Mouse (Mus musculus): ENCODE measurements around the gene Mettl27.
"Not testable (repeated sequence)": the region's sequence is repeated elsewhere in the genome, so short reads cannot be mapped to it uniquely, and the experiment has no call there.

Mettl27 gene

DNA sequence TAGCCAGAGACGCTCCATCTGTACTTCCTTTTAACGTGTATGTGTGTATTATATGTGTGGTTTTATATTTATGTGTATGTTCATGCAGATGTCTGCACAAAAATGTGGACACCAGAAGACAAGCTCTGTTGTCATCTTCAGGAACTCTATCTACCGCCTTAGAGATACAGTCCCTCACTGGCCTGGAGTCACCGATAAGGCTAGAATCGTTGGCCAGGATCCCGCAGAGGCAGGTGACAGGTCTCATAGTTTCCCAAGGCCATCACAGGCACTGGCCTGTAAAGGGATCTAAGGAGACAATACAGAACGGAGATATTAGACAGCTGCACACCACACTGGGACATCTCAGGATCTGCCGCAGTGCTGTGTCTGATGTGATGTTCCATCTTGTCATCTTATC lies 11.1 kb upstream of the Mettl27 start:
- no peak for DNase-seq

DNA sequence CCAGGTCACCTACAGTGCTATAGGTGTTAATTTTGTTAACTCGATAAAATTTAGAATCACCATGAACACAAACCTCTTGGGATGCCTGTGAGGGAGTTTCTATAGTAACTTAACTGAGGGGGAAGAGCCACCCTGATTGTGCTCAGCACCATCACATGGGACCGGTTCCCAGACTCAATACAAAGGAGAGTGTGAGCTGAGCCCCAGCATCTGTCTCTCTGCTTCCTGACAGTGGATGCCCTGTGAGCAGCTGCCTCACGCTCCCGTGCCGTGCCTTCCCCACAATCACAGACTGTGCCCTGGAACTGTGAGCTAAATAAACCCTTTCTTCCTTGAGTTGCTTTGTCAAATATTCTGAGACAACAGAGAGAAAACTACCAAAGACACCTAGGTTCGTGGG lies 9.0 kb upstream of the Mettl27 start:
- DNase-seq: no peak

DNA sequence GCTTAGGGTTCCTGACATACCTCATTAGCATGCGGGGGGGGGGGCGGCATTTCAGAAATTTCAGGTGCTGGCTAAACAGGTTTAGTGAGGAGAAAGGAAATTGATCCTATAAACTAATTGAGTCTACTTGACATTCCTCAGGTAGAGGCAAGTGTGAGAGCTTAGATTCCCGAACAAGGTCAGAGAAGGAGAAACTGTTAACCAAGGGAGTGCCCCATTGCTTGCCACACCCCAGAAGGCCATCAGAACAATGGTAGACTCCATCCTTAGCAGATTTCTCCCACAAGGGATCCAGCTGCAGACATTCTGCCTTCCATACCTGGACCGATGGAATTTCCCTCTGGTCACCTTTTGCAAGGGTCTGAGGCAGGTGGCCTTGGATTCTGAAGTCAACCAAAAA lies 5.4 kb upstream of the Mettl27 start:
- DNase-seq: no peak

DNA sequence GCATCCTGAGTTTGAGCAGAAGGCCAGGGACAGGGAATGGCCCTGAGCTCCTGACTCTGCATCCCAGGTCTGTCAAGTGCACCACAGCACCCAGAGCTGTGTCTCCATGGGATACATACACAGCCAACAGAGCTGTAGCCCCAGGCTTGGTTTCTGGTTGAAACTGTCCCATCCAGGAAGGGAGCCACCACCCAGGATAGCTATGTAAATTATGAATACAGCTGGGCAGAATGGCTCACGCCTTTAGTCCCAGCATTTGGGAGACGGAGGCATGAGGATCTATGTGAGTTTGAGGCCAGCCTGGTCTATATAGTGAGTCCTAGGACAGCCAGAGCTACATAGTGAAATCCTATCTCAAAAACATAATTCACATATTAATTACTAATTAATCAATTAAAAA lies 2.2 kb upstream of the Mettl27 start:
- no peak for DNase-seq

DNA sequence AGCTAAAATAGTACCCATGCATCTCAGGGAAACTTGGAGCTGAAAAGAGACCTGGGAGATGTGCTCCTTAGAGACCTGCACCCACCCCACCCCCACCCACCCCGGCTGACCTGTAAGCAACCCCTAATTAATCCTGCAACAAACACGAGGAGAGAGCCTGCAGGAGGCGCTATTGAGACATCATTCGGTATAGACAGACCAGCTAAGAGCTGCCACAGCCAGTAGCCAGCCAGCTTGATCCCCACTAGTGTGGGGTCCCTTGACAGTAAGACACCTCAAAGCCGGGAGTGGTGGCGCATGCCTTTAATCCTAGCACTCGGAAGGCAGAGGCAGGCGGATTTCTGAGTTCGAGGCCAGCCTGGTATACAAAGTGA lies 722 bp downstream of the Mettl27 start:
- DNase-seq: peak; percentile 32

DNA sequence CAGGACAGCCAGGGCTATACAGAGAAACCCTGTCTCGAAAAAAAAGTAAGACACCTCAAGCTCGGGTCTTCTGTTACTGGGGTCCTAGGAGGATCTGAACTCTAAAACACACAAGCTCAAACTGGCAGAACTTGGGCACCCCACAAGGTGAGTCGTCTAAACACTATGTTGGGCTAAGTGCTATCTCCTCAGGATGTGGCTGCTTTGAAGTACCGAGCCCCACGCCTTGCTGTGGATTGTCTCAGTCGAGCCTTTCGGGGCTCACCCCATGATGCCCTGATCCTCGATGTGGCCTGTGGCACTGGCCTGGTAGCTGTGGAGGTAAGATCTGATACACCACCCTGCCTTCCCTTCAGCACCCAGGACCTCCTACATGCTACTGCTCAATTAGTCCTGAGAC lies 1.1 kb downstream of the Mettl27 start:
- no peak for DNase-seq

DNA sequence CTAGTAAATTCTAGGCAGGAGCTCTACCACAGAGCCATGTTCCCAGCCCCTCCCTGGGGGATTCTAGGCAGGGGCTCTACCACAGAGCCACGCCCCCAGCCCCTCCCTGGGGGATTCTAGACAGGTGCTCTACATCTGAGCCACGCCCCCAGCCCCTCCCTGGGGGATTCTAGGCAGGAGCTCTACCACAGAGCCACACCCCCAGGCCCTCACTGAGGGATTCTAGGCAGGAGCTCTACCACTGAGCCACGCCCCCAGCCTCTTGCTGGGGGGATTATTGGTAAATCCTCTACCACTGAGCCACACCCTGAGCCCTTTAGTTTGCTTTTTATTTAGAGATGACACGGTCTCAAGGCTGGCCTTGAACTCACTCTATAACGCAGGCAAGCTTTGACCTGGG lies 1.5 kb downstream of the Mettl27 start:
- not testable (repeated sequence) for DNase-seq

DNA sequence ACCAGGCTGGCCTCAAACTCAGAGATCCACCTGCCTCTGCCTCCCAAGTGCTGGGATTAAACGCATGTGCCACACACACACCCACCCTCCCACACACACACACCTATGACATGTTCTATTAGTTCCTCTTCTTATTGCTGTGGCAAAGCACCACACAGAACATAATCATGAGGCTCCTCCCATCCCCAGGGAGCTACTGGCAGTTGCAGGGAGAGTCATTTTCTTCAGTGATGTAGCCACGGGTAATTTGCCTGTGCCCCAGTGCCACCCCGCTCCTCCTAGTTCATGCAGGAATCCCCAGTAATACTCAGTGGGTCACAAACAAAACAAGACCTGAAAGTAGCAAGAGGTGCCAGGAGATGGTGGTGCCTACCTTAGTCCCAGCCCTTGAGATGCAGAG lies 2.5 kb downstream of the Mettl27 start:
- DNase-seq: no peak

DNA sequence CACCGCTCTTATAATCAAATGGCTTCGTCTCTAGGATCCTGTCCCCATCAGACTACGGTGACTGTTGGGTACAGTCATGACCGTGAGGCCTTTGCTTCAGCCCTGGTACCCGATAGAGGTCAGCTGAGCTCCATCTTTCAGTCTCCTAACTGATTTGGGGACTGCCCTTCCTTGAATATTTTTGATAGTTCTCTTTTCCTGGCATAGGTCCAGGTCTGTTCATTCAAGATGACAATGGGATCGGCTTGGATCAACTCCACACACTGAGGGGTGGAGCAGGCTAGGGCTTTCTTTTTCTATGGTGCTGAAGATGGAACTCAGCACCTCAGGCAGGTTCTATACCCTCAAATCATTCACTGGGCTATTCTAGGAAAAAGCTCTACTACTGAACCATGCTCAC lies 3.9 kb downstream of the Mettl27 start:
- no peak for DNase-seq

DNA sequence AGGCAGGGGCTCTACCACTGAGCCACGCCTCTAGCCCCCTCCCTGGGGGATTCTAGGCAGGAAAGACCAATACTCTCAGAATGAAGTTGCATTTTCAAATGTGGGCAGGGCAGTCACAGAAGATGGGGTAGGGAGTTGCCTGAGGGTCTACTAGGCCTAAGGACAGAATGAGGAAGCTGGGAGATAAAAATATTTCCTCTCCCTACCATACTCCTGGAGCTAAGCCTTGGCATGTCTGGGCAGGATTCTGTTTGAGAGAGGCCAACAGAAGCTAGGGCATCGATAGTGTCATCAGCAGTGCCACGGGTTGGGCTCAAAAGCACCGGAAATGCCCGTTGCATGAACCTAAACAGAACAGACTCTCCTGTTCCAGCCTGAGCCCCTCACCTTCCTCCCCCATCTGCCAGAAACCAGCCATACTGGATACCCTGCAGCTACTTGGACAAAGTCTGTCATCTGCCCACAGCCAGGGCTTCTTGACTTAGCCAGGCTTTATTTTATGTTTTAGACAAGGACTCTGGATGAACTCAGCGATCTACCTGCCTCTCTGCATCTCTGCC lies 4.5 kb downstream of the Mettl27 start:
- no peak for DNase-seq

DNA sequence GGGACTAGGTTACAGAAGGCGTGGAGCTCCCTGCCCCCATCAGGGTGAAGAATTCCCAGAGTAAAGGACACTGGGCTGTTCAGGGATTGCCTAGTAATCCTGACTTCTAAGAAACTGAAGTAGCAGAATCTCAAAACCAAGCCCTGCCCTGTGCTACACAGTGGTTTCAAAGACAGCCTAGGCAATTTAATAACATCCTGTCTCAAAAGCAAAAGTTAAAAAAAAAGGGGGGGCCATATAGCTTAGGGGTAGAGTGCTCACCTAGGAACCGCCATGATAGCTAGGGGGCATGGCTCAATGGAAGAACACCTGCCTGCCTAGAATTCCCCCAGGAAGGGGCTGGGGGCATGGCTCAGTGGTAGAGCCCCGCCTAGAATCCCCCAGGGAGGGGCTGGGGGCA lies 6.9 kb downstream of the Mettl27 start:
- no peak for DNase-seq

DNA sequence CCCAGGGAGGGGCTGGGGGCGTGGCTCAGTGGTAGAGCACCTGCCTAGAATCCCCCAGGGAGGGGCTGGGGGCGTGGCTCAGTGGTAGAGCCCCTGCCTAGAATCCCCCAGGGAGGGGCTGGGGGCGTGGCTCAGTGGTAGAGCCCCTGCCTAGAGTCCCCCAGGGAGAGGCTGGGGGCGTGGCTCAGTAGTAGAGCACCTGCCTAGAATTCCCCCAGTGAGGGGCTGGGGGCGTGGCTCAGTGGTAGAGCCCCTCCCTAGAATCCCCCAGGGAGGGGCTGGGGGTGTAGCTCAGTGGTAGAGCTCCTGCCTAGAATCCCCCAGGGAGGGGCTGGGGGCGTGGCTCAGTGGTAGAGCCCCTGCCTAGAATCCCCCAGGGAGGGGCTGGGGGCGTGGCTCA lies 7.4 kb downstream of the Mettl27 start:
- not testable (repeated sequence) for DNase-seq

DNA sequence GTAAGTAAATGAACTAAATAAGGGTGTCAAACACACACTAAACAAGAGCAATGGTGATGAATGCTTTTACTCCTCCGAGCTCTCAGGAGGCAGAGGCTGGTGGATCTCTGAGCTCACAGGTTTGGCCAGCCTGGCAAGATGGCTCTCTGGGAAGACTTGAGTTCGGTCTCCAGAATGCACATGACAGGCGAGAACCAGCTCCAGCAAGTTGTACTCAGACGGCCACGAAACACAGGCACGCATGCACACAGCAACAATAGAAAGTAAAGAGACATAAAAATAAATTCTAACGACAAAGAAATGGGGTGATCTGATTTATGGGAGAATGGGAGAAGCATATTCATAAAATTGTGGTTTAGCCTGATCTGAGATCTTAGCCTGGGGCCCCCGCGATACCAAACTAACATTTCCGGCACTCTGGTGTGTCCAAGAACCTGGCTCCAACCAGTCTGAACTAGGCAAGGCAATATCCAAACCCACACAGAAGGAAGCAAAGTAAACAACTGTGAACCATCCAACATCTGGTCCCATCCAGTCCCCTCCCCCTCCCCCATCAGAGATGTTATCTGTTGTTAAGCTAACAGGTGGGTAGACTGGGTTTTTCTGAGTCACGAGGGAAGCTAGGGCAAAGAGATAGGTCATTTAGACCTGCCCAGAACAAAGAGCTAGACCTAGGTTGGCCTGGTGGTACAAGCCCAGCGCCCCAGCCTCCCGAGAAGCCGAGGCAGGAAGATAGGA lies 9.5 kb downstream of the Mettl27 start:
- DNase-seq: no peak

DNA sequence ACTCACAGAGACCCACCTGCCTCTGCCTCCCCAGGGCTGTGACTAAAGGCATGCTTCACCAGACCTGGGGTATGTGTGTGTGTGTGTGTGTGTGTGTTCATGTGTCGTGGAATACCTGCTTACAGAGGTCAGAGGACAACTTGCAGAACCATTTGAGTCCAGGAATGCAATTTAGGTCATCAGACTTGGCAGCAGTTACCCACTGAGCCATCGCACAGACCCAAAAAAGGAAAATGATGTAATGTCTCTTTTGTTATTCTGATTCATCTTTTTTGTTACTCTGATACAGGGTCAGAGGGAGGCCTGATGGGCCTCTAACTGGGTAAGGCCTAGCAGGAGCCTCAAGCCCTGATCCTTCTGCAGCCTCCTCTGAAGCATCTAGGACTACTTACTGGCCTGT lies 10.6 kb downstream of the Mettl27 start:
- DNase-seq: no peak

DNA sequence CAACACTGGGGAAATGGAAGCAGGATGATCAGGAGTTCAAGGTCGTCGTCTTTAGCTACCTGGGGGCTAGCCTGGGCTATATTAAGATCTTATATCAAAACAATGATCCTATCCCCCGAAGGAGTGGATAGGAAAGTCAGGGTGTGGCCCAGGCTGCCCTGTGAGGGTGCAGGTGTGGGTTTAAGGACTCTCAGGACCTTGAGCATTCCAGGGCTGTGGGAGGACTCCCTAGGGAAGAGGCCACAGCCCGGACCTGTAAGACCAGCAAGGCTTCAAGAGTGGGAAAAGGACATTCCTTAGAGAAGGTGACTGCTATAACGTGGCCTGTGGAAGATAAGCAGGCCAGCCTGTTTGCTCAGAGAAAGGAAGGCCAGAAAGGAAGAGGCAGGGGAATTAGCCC lies 12.0 kb downstream of the Mettl27 start:
- DNase-seq: no peak

DNA sequence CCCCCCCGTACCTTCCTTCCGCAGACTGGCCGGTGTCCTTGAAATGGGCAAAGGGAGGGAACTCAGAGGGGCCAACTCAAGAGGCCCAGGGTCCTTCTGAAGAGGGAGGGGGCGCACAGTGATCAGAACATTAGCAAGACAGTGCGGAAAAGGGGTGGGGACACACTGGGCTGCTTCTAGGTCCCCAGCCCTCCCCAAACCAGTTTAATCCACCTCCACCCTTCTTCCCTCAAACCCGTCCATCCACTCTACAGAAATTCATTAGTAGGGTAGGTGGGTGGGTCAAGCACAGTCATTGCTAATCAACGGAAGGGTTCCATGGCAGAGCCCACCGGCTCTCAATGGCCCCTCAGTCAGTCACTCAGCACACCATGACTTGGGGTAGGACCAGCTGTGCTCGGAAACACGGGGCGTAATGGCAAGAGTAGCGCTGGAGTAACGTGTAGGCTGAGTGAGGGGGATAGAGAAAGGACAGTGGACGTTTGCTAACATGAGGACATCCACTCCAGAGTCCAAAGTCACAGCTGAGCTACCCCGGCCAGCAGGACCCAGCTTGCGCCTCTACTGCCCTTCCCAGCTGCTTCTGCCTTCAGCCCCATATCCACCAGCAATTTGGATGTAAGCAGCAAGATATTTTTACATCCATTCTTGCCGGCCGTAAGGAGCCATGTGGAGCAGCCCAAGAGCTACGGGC lies 13.2 kb downstream of the Mettl27 start:
- no peak for DNase-seq

DNA sequence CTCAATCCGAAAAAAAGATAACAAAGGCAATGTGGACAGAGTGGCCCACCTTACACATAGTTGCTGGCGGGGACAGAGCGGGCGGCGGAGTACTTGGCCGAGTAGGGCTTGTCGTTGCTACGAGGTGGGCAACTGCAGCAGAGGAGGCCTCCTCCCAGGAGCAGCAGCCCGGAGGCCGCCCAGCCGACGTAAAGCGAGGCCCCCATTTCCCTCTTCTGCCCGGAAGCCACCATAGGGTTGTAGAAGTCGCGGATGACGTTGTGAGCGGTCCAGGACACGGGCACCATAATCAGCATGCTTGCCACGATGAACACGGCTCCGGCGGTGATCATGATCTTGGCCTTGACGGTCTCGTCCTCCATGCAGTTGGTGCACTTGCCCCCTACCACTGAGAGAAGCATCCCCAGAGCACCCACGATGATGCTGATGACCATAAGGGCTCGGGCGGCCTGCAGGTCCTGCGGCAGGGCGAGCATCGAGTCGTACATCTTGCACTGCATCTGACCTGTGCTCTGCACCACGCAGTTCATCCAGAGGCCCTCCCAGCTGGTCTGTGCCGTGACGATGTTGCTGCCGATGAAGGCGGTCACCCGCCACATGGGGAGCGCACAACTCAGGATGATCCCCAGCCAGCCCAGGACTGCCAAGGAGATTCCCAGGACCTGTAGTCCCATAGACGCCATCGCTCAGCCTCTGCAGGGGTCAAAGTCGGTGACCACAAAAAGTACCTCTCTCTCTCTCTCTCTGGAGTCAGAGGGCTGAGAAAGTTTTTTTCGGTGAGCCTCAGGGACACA lies 14.1 kb downstream of the Mettl27 start:
- DNase-seq: no peak

DNA sequence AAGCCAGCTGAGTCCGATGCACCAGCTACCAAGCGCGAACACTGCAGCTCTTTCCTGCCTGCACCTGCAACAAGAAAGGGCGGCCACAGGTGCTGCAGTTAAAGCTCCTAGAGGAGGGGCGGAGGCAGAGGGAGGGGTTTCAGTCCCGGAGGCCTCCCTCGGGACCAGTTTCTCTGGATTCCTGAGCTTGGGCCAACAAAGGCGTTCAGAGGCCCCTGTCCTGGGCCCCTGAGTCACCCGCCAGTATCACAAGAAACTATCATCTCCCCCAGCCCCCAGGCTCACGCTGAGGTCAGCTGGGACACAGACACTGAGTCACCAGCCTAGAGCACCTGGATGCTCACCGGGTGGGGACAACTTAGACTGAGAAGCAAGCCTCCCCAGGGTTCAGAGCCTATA lies 14.7 kb downstream of the Mettl27 start, which contains the start of gene Cldn4:
Cldn4 (minus strand) TSS at position 78 of the 399 bp plus-strand sequence.
- no peak for DNase-seq

DNA sequence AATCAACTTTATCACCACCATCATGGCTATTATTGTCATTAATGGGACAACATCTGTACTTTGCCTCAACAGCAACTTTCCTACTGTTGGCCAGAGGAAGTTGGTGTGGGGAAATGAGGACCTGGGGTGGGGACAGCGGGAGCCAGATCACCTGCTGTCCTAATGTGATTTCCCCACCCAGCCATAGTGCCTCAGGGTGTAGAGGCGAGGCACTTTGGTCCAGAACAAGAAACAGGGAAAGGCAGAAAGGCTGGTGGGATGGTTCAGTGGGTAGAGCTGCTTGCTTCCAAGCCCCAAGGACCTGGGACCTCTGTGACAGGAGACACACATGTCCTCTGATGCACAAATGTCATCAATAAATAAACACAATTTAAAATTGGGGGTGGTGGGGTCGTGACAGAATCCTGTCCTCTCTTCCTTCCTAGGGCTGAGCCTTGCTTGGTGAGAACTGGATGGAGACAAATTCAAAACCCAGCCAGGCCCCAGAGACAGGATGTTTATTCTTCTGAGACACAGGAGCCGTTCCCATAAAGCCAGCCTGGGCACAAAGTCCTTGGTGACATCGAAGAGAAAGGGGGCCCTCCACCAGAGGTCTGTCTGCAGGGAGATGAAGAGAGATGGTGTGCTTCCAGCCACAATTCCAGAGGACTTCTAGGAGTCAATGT lies 15.4 kb downstream of the Mettl27 start:
- no peak for DNase-seq

DNA sequence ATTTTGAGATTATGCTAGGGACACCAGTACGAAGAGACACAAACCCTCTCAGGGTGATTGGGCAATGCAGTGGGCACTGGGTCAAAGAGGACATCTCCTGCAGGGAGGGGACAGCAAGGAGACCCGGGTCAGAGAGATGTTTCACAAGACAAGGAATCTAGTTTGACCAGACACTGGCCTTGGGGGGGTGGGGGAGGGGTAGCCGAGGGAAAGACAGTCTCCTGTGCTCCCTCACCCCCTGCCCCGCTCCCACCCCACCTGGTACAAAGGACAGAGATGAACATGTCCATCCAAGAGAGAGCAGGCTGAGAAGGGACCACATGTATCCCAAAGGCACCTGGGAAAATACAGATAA lies 15.9 kb downstream of the Mettl27 start:
- DNase-seq: no peak

DNA sequence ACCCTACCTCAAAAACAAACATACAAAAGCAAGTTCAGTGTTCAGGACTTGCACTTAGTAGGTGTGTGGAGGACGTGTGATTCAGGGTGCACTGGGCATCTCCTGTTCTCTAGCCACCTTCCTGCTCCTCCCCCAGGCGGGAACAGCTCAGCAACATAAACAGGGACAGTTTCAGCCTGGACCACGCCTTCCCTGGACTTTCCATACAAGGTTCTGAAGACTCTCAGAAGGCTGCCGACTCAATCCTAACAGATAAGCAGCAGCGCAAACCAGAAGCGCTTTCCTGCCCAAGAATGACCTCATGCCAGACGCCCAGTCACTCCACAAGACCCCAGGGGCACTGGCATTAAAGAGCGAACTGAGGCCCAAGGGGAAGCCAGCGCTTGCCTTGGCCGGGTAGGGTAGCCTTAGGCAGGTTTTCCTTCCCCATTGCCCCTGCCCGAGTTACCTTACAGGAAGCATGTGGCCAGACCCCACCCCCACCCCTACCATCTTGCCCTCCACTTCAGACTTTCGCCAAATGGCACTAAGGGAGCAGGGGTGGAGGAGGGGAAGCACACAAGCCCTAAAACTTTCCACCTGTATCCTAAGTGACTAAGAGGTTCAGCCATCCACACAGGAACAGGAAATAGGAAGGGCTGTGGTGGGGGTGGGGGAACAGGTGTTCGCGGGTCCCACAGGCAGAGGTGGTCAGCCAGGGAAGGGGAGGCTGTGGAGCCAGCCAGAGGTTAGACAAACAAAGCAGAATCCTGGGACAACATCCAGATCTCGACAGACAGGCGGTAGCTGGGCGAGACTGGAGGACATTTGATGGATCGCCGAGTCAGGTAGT lies 19.1 kb downstream of the Mettl27 start:
- DNase-seq: no peak

DNA sequence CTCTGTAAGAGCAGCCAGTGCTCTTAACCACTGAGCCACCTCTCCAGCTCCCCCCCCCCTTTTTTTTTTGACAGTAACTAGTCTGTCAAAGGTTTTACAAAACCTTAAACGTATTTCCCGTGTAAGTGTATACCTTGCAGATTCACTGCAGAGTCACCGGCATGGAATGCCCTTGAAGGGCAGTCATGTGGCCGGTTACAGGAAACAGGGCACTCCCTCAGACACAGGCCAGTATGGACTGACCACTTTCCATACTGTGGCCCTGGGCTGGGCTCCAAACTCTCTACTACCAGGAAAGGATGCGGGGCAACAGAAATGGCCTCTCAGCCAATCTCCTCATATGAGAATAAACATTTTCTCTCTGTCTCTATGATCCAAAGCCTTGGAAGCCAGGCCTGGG lies 23.3 kb downstream of the Mettl27 start:
- DNase-seq: no peak

Data from cerebellum, adult 11-12 months (tissue).